Mouse (Mus musculus) hindlimb bud, embryonic 11.5 days (tissue): Measurements from ENCODE around the gene Stkld1.

ENCODE experiments used
- DNase-seq: peaks from one replicate; pipeline ENCODE4 v3.0.0-alpha.2; 2012; ENCODE audit warnings: low read depth, low spot score; ENCODE audit errors: extremely low spot score

Gene Stkld1

DNA sequence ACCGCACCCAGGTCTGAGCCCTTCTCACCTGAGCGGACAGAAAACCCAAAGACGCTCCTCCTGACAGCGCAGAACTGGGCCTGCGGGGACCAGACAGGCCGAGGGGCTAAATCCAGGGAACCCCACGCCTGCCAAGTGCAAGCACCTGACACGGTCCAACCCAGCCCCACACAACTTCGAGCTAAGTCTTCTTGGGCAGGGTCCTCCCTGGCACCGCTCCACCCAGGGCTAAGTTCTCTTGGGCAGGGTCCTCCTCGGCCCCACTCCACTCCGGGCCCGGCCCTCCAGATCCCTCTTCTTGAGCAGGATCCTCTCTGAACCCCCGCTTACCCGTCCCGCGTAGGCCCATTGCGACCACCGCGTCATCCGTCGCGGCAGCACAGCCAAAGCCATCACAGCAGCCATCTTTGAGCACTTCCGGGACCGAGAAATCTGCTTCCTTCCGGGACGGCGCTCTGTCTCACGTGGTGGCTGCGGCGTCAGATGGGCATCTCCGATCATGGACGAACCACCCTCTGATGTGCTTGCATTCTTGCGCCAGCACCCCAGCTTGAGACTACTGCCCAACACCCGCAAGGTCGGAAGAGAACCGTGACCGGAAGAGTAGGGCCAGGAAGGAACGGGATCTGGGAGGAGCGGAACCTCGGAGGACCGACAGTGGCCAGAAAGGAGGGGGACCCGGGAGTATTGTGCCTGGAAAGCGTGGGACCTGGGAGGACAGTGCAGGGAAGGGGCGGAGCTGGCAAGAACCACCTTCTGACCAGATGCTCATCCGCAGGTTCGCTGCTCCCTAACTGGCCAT is 17.7 kb upstream of the Stkld1 start, which contains the start of the genes Surf2 and Surf1:
Surf2 (plus strand) TSS at position 441 of the 802 bp plus-strand sequence.
Surf1 (minus strand) TSS at position 604 of the 802 bp plus-strand sequence.
- no peak for DNase-seq

DNA sequence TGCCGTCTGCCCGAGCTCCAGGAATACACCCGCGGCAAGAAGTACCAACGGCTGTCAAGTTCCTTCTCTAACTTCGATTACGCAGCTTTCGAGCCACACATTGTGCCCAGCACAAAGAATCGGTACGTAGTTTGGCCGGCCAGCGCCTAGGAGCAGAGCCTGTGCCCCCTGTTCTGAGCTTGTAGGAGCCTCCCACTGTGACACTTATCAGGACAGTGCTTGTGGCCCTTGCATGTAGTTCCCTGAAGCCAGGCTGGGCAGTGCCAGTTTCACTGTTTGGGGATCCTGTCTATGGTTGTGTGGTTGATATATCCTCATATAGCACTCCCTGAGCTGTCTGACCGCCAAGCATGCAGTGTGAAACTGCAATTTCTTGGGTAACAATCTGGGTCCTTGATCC is 17.1 kb upstream of the Stkld1 start:
- DNase-seq: no peak

DNA sequence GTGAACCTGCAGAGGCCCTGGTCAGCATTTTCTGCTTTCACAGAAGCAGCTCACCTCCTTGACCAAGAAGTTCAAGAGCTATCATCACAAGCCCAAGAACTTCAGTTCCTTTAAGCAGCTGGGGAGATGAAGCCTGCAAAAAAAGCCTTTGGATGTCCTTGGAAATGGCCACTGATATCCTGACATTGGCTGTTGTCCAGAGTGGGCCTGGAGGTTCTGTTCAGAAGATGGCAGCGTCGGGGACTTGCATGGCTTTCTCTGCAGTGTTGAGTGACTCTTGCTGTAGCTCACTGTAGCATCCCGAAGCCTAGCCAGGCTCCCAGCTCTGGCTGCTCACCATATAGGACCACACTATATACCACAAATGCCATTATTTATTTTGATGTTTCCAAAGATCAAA is 14.2 kb upstream of the Stkld1 start:
- no peak for DNase-seq

DNA sequence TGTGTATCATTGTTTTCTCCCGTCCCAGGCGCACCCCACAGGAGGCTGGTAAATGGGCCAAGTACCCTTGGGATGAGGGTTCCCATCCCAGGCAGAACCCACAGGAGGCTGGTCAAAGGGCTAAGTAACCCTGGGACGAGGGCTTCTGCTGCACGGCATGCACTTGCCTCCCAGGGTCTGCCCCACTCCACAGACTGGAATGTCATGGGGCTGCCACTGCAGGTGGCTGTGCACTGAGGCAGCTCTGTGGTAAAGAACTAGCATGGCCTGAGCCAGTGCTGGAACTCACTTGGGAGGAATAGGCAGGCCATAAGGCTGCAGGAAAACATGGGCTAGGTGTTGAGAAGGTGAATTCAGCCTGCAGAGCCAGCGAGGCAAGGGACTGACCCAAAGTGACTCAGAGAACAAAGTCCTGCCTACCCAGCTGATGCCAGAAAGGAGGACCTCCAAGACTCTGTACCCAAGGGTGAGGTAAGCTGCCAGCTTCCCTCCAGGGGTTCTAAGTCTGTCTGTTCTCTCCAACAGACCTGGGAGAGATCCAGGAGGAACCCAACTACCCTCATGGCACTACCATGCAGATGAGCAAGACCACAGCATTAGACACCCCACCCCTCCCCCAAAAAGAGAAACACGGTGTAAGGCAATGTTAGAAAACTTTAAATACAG is 13.5 kb upstream of the Stkld1 start:
- no peak for DNase-seq

DNA sequence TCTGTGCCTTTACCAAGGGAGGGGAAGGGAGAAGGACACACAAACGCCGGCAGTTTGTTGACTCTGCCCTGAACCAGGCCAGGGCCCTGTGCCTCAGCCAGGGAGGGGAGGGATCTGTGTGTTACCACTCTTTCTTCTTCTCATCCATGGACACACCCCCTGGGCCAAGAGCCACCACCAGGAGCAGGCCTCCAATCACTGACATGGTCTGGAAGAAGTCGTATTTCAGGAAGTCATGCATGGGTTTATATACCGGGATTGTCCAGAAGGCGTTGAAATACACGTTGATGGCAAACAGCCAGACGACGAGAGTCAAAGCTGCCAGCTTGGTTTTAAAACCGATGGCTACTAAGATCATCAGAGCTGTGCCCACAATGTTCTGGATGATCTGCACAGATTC is 12.1 kb upstream of the Stkld1 start:
- no peak for DNase-seq

DNA sequence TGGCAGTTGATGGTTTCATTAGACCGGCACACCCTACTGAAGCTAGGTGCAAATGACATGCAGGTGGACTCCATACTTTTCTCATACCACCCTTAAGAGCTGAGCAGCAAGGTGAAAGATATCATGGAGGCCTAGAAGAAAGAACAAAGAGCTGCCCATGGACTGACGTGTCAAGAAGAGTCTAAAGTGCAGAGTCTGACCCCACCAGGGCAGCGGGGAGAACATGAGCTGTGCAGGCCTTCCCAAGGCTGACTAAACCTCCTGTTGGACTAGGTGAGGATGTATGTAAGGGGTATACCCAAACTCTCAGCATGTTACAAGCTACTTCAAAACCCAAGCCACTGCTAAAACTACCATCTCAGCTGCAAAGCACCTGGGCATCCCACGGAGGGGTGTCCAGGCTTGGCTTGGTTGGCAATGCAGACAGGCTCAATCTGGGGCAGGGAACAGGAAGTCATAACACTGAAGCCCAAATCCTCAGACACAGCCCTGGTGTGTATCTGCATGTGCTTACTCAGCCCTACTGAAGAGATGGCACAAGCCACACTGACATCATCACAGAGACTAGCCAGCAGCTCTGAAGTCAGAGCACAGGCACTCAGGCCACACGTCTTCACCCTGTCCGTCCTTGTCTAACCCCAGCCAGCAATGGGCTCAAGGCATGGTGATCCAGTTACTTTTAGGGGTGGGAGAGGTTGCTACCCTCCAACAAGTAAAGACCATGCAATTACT is 5.9 kb upstream of the Stkld1 start:
- no peak for DNase-seq

DNA sequence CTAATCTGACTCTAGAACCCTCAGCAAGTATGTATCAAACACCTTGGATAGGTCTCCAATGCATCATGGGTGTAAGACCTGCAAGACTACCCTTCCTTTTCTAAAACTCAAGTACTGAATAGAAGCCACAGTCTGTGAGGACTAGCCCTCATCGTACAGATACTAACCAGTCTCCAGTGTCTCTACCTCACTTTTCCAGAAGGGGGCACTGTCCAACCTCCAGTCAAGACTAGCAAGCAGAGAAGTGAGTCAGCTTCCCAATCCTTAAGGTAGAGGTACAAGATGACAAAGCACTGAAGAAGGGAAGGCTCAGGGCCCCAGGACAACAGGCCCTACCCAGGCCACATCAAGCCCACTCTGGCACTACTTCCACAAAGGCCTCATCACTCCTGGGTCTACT is 3.5 kb upstream of the Stkld1 start:
- no peak for DNase-seq

DNA sequence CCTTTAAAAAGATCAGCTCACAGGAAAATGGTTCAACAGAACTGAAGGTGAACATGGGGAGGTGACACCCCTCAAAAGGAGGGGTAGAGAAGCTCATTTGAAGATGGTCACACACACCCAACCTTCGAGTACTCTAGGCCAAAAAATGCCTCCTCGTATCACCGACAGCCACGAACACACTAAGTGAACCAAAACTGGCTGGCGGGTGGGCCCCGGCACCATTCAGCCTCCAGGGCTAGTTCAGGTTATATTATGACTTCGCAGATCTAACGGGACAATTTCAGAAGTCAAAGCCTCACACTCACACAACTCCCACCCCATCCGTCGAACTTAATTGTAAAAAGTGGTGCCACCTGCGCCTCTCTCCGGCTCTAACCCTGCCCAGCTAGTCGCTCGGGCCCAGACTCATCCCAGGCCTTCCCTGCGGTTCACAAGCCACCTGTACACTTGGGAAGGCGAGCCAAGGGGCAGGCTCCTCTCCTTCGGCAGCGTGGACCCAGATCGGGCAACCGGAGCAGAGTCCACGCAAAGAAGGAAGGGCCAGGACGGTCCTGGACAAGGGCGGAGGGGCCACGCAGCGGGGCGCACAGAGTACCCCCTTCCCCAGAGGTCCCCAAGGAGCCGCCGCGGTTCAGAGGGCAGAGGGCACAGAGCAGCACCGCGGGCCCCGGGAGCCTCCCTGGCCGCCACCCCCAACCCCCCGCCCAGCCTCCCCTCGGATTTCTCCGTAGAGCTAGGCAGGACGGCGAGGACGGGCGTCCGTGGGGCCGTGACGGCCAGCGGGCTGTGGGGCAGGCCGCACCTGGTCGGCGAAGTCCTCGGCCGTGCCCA is 1.2 kb upstream of the Stkld1 start:
- no peak for DNase-seq

DNA sequence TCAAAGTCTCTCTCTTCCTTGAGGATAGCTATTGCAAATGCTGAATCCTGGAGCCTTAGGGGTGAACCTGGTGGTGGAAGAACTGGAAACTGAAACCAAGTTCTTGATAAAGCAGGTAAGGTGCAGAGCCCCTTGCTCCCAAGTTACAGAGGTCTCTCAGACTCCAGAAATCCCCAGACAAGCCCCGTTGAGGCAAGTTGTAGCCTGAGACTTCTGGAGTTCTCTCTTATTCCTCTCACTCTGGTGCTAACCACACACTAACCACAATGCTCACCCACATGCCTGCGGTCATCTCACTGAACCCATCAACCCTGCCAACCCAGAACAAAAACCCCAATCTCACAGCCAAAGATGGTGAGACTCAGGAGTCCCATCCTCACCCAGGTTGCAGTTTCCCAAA is 1.4 kb downstream of the Stkld1 start:
- no peak for DNase-seq

DNA sequence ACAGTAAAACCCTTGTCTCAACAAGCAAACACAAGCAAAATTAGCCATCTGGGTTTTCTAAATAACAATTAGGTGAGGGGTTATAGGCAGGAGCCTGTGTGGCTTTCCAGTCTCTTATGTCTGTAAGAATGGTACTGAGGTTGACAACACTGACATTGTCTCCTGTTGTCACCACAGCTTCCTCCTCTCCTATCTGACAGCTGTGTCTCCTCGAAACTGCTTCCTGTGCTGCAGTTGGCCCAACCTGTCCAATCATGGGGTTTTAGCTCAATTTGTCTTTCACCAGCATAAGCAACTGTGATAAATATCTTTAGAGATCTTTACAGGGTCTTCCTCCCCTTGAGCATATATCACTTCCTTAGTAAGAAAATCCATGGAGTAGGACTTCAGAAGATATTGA is 2.6 kb downstream of the Stkld1 start:
- DNase-seq: no peak

DNA sequence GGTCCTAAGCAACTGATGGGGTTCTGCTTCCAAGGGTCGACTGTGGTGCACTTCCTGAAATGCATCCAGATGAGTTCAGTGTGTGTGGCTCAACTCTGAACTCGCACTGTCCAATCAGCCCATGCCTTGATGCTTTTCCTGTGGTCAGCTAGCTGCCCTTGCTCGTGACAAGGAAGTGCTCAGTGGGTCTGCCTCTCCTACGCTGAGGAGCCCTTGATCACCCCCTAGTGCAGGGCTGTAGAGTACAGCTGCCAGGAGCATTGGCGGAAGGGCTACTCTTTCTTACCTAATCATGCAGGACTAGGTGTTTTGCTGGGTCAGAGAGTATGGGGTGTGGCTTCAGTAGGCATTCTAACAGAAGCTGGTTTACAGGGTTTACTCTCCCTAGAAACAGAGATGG is 7.7 kb downstream of the Stkld1 start:
- DNase-seq: no peak

DNA sequence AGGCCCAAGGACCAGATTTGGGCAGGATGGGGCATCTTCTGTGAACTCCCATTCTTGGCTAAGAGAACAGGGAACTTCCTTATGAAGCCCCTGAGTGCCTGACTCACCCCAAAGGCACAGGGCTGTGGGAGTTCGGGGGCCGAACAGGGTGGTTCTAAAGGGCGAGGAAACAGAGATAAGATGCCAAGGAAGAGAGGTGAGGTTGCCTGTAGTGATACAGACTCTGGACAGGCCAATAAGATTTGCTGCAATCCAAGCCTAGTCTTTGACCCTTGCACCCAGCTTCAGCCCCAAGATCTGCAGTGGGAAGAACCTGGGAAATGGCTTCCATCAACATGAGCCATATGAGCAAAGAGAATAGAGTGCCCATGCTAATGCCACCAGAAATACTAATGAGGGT is 9.4 kb downstream of the Stkld1 start:
- DNase-seq: no peak

DNA sequence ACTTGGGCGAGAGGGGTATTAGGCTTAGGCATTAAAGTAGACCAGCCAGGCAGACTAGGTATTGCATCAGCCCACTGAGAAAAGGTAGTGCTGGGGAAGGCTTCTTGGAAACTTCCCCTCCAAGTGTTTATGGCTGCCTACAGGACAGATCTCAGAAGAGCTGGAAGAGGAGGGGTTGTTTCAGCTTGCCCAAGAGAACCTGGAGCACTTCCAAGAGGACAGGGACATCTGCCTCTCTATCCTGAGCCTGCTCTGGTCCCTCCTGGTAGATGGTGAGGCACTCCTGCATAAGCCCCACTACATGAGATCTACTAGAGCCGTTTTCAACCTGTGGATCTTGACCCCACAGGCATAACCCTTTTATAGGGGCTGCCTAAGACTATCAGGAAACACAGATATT is 16.6 kb downstream of the Stkld1 start:
- no peak for DNase-seq

DNA sequence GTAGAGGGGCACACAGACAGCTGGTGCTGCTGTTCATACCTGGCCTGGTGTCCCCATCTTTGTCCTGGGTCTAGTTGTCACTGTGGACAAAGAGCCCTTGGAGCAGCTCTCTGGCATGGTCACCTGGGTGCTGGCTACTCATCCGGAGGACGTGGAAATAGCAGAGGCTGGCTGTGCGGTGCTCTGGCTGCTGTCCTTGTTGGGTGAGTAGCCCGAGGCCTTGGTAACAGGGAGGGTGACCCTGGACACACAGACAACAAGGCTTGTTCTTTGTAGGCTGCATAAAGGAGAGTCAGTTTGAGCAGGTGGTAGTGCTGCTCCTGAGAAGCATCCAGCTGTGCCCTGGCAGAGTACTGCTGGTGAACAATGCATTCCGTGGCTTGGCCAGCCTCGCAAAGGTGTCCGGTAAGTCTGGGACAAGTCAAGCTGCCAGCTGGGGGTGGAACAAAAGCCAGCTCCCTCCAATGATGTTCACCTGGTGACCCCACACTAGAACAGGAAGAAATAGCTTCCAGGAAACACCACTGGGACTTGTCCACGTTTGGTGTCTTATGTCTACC is 17.6 kb downstream of the Stkld1 start:
- no peak for DNase-seq

DNA sequence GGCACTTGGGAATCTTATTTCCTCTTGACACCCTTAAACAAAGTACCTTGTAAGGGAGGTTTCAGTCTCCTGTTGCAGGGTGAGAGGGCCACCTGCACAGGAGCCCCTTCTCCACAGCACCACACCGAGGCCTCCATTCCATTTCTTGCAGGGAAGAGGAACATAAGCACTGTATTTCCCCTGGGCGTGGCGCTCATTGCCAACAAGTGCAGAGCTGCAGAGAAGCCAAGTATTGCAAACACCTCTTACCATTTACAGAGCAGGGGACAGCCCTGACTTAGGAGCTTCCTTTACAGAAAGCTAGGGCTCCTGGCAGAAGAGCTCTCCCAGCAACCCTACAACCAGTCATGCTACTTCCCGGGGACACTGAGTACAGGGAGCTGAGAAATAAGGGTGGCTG is 18.3 kb downstream of the Stkld1 start:
- no peak for DNase-seq

DNA sequence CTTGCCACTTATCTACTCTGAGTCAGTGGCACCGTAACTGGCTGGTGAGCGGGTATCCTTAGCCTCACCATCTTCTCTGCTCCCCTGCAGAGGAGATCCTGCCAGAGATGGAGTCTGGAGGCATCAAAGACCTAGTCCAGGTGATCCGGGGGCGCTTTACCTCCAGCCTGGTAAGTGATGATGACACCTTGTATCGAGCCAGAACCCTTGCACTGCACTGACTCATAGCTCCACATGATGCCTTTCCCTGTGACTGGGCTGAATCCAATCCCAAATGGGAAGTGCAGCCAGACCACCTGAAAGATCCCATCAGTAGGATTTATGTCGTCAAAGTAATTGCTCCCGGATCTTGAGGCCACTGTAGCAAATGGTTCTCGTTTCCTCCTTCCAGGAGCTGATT is 19.0 kb downstream of the Stkld1 start:
- DNase-seq: no peak

DNA sequence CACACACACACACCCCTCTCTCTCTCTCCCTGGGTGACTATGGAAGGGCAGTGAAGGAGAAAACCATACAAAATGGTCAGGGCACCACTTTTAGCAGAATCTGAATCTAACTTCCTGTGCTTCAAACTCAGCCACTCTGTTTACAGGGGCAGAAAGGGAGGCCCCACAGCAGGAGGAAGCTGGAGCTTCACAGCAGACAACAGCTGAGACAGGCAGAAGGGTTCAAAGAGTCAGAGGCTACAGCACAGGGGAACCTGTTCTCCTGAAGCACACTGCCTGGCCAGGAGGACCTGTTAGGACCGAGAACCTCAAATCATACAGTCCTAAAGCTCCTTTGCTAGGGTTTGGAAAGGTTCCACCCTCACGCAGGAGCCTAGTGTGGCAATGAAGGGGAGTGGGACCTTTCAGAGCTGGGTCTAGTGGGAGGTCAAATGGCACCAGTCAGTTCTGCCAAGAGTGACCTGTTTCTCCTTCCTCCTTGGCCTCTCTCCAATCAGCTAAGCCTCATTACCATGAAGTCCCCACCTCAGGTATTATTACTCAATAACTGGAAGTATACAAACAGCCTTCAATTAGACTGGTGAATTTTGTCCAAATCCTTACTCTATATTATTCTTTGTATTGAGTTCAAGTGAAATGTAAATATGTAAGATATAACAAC is 21.0 kb downstream of the Stkld1 start:
- no peak for DNase-seq

DNA sequence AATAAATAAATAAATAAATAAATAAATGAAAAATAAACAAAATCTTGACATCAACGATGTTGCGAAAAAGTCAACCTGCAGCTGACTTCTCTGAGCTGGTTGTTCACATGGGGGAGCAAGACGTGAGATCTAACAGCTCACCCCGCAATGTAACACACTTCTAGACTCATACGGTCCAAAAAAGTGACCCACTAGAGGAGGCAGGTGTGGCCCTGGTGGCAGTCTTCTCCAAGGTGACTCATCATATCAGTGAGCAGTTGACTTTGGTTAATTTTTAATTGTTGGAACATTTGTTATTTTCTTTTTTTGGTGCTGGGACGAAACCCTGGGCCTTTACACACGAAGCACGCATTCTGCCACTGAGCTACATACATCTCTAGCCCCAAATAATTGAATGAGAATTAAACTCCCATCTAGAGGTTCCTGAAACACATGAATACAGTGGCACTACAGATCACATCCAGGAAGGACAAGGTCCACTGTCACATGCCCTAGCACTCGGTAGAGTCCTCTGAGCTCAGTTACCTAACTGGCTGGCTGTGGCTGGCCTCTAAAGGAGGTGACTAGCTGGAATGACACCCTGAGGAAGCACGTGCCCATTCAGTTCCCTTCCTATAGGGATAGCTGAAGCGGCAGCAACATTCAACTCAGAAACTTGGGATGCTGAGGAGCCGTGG is 23.1 kb downstream of the Stkld1 start:
- DNase-seq: no peak

DNA sequence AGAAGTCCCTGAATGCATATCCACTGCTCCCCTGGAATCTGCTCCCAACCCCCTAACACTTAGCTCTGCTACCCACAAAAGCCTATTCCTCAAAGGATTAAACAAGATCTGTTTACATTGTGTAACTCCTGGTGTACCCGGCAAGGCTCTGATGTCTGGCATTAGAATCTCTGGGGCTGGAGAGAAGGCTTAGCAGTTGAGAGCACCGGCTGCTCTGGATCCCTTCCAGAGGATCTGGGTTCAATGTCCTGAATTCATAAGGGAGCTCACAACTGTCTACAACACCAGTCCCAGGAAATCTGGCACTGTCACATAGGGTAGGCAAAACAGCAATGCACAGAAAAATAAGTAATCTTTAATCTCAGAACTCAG is 23.6 kb downstream of the Stkld1 start:
- no peak for DNase-seq

DNA sequence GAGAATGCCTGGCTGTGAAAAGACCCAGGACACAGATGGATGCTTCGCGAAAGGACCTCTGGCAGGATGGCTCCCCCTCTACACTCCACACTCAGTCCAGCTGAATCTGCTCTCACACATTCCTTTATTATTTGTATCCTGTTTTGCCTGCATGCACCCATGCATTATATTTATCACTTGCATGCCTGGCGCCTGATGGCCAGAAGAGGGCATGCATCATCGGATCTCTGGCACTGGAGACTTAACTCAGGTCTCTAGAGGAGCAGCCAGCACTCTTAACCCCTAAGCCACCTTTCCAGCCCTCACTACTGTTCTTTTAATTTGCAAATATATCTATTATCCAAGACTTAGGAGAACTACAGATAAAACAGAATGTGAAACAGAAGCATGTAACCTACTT is 26.9 kb downstream of the Stkld1 start:
- DNase-seq: no peak
